ENCODE assay signal across 22 mouse cellular contexts in the genomic region with DNA sequence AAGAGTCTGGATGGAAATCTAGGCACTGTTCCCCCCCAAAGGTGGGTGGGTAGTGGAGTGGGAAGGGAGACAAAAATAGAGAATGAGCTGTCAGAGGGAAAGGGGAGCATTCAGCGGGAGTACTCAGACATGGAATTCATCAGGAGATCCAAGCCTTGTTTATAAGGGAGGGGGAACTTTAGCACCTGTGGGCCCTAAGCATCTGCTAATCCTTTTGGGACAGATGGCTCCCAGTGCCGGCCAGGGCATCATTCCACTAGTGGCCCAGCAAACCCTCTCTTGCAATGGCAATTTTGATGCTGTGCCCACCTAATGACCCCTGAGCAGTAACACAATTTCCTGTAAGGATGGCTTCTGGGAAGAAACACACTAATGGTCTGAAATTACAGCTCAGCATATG. TPM values are rescaled to one million over a fixed set of nuclear protein-coding genes. Genes with fewer than 3 reads are reported as not detected.
DNase-seq lines count a peak whose midpoint lies in the region; ATAC-seq and TF ChIP-seq lines count a peak whose summit lies in the region.
"Had no signal": no experiment of that assay in that cellular context is flagged by ENCODE, and none has a peak within 500 bp of the region (broad histone marks: within the 10 kb centered on the region; RNA-seq: fewer than 3 reads in every experiment).

No protein-coding gene starts in this region.

- no peak overlapping the region for H3K4me3 ChIP-seq in forebrain, embryonic 15.5 days
- no peak overlapping the region for H3K4me3 ChIP-seq in forebrain, postnatal 0 days (ENCODE audit: low read depth, low read length)
- no peak overlapping the region for H3K4me3 ChIP-seq in midbrain, postnatal 0 days (ENCODE audit: low read depth, low read length)
- no peak overlapping the region for H3K4me3 ChIP-seq in midbrain, embryonic 10.5 days
- H3K4me3 ChIP-seq in liver, embryonic 12.5 days: no peak overlapping the region
- H3K4me3 ChIP-seq: embryonic facial prominence, embryonic 13.5 days; heart, embryonic 13.5 days; intestine, embryonic 15.5 days; layer of hippocampus, adult 2 months; limb, embryonic 10.5 days; liver, embryonic 13.5 days; stomach, embryonic 15.5 days had no signal

- no peak overlapping the region for H3K4me2 ChIP-seq in forebrain, embryonic 15.5 days (replicated peaks)
- no peak overlapping the region for H3K4me2 ChIP-seq in forebrain, postnatal 0 days (ENCODE audit: low read depth)
- H3K4me2 ChIP-seq in midbrain, postnatal 0 days (ENCODE audit: low read depth, low read length, poor library complexity, severe bottlenecking): no peak overlapping the region
- H3K4me2 ChIP-seq in liver, embryonic 12.5 days: no peak overlapping the region
- H3K4me2 ChIP-seq: embryonic facial prominence, embryonic 13.5 days; heart, embryonic 13.5 days; intestine, embryonic 15.5 days; liver, embryonic 13.5 days; stomach, embryonic 15.5 days had no signal

- no peak for DNase-seq in forebrain, postnatal 0 days
- peak; percentile 44 for DNase-seq in midbrain, postnatal 0 days (ENCODE audit: low spot score)
- no peak for DNase-seq in midbrain, embryonic 10.5 days (ENCODE audit: low spot score)
- peak; percentile 94 for DNase-seq in cerebellum, postnatal 10 days
- peak; percentile 21 for DNase-seq in right cerebral cortex, postnatal 25 days
- DNase-seq in kidney, adult 9 months: no peak
- DNase-seq: gastrocnemius, postnatal 25 days; liver, embryonic 13.5 days; spleen, adult 18-20 months had no signal

- no peaks in the 10 kb centered on the region for H3K4me1 ChIP-seq in forebrain, embryonic 15.5 days
- H3K4me1 ChIP-seq in forebrain, postnatal 0 days (ENCODE audit: insufficient read depth): no peaks in the 10 kb centered on the region
- H3K4me1 ChIP-seq in midbrain, postnatal 0 days (ENCODE audit: insufficient read depth, low read length): no peaks in the 10 kb centered on the region
- H3K4me1 ChIP-seq in midbrain, embryonic 10.5 days: peaks cover 37% of the 10 kb centered on the region
- H3K4me1 ChIP-seq in liver, embryonic 12.5 days: no peaks in the 10 kb centered on the region
- H3K4me1 ChIP-seq: embryonic facial prominence, embryonic 13.5 days; heart, embryonic 13.5 days; intestine, embryonic 15.5 days; liver, embryonic 13.5 days; stomach, embryonic 15.5 days had no signal

- H3K36me3 ChIP-seq in forebrain, embryonic 15.5 days: no peaks in the 10 kb centered on the region
- H3K36me3 ChIP-seq in forebrain, postnatal 0 days (ENCODE audit: insufficient read depth): no peaks in the 10 kb centered on the region
- no peaks in the 10 kb centered on the region for H3K36me3 ChIP-seq in midbrain, postnatal 0 days (ENCODE audit: insufficient read depth, low read length)
- no peaks in the 10 kb centered on the region for H3K36me3 ChIP-seq in midbrain, embryonic 10.5 days
- no peaks in the 10 kb centered on the region for H3K36me3 ChIP-seq in liver, embryonic 12.5 days
- H3K36me3 ChIP-seq: embryonic facial prominence, embryonic 13.5 days; heart, embryonic 13.5 days; intestine, embryonic 15.5 days; limb, embryonic 10.5 days; liver, embryonic 13.5 days; stomach, embryonic 15.5 days had no signal

- no peaks in the 10 kb centered on the region for H3K27me3 ChIP-seq in forebrain, embryonic 15.5 days
- H3K27me3 ChIP-seq in forebrain, postnatal 0 days (ENCODE audit: insufficient read depth, low read length): no peaks in the 10 kb centered on the region
- H3K27me3 ChIP-seq in midbrain, postnatal 0 days (ENCODE audit: insufficient read depth, low read length): no peaks in the 10 kb centered on the region
- H3K27me3 ChIP-seq in midbrain, embryonic 10.5 days (ENCODE audit: low read depth, poor library complexity, severe bottlenecking): 0 out of 2 replicates have a peak, but pooled peaks cover 3% of the 10 kb centered on the region
- H3K27me3 ChIP-seq in liver, embryonic 12.5 days (replicated peaks): no peaks in the 10 kb centered on the region
- H3K27me3 ChIP-seq: embryonic facial prominence, embryonic 13.5 days; heart, embryonic 13.5 days; intestine, embryonic 15.5 days; liver, embryonic 13.5 days; stomach, embryonic 15.5 days had no signal

- no peak for TF ChIP-seq CTCF in forebrain, postnatal 0 days (IDR thresholded peaks at IDR 0.05; ENCODE audit: low read depth)
- TF ChIP-seq CTCF in midbrain, postnatal 0 days (IDR thresholded peaks at IDR 0.05): no peak

- WGBS in forebrain, embryonic 15.5 days: 46% methylated on average over 2 of the region's 2 CpGs
- WGBS in forebrain, postnatal 0 days: 41% methylated on average over 2 of the region's 2 CpGs
- 69% methylated on average over 2 of the region's 2 CpGs for WGBS in midbrain, postnatal 0 days
- 81% methylated on average over 2 of the region's 2 CpGs for WGBS in midbrain, embryonic 10.5 days
- 71% methylated on average over 2 of the region's 2 CpGs for WGBS in liver, embryonic 12.5 days (ENCODE audit: insufficient replicate concordance)

- no peaks in the 10 kb centered on the region for H3K9me3 ChIP-seq in forebrain, embryonic 15.5 days
- no peaks in the 10 kb centered on the region for H3K9me3 ChIP-seq in forebrain, postnatal 0 days (ENCODE audit: low read length)
- H3K9me3 ChIP-seq in midbrain, postnatal 0 days (ENCODE audit: low read length): no peaks in the 10 kb centered on the region
- no peaks in the 10 kb centered on the region for H3K9me3 ChIP-seq in midbrain, embryonic 10.5 days (replicated peaks)
- no peaks in the 10 kb centered on the region for H3K9me3 ChIP-seq in liver, embryonic 12.5 days (replicated peaks)
- H3K9me3 ChIP-seq: embryonic facial prominence, embryonic 13.5 days; heart, embryonic 13.5 days; intestine, embryonic 15.5 days; limb, embryonic 10.5 days; liver, embryonic 13.5 days; stomach, embryonic 15.5 days had no signal

- H3K27ac ChIP-seq in forebrain, embryonic 15.5 days (replicated peaks): no peak overlapping the region
- H3K27ac ChIP-seq in forebrain, postnatal 0 days (ENCODE audit: low read depth, low read length): no peak overlapping the region
- H3K27ac ChIP-seq in midbrain, postnatal 0 days (ENCODE audit: low read depth, low read length): no peak overlapping the region
- H3K27ac ChIP-seq in midbrain, embryonic 10.5 days (replicated peaks): no peak overlapping the region
- no peak overlapping the region for H3K27ac ChIP-seq in liver, embryonic 12.5 days
- H3K27ac ChIP-seq: embryonic facial prominence, embryonic 13.5 days; heart, embryonic 13.5 days; intestine, embryonic 15.5 days; kidney, postnatal 0 days; layer of hippocampus, adult 2 months; limb, embryonic 10.5 days; liver, embryonic 13.5 days; stomach, embryonic 15.5 days had no signal

- 0 out of 2 replicates have a peak, but pooled peaks have one; percentile 38 for ATAC-seq in forebrain, embryonic 15.5 days (replicated peaks)
- no peak for ATAC-seq in forebrain, postnatal 0 days
- no peak for ATAC-seq in midbrain, postnatal 0 days (ENCODE audit: low FRiP score)
- no peak for ATAC-seq in liver, embryonic 12.5 days
- ATAC-seq: intestine, embryonic 15.5 days; midbrain, embryonic 16.5 days had no signal

- no peak overlapping the region for H3K9ac ChIP-seq in forebrain, embryonic 15.5 days (replicated peaks)
- no peak overlapping the region for H3K9ac ChIP-seq in forebrain, postnatal 0 days
- H3K9ac ChIP-seq in midbrain, postnatal 0 days (replicated peaks; ENCODE audit: low read length, poor library complexity, severe bottlenecking): no peak overlapping the region
- H3K9ac ChIP-seq in liver, embryonic 12.5 days: no peak overlapping the region
- H3K9ac ChIP-seq: embryonic facial prominence, embryonic 13.5 days; heart, embryonic 13.5 days; intestine, embryonic 15.5 days; liver, embryonic 13.5 days; stomach, embryonic 15.5 days had no signal

RNA-seq across cellular contexts. Expression of a gene that starts 5.0 kb away (rescaled TPM):
- 0.13 TPM in 1 of 2 replicates, not detected in the other for polyA plus RNA-seq in forebrain, embryonic 15.5 days (2015; fragmentation: Nextera tagmentation; extraction: Ambion mirVana)
- total RNA-seq in forebrain, postnatal 0 days (2014; rRNA removed): 0.38 TPM in 1 of 2 replicates, not detected in the other
- polyA plus RNA-seq in forebrain, postnatal 0 days (2015; fragmentation: Nextera tagmentation; extraction: Ambion mirVana): 0.08 TPM in 2 replicates
- total RNA-seq in midbrain, postnatal 0 days (2014; rRNA removed): not detected in 2 replicates
- polyA plus RNA-seq in midbrain, postnatal 0 days (2015; fragmentation: Nextera tagmentation; extraction: Ambion mirVana): 0.10 and 0.11 TPM in 2 replicates
- polyA plus RNA-seq in midbrain, embryonic 10.5 days (2016; fragmentation: Nextera tagmentation; extraction: Ambion mirVana): 0.06 and 0.10 TPM in 2 replicates
- not detected in 2 replicates for polyA plus RNA-seq in liver, embryonic 12.5 days (2016; fragmentation: Nextera tagmentation; extraction: Ambion mirVana)
- total RNA-seq: adrenal gland, postnatal 4 days; gastrocnemius, postnatal 25 days; layer of hippocampus, adult 2 months had no signal
- polyA plus RNA-seq: embryonic facial prominence, embryonic 13.5 days; kidney, postnatal 0 days; liver, embryonic 13.5 days; lung, embryonic 16.5 days; neural tube, embryonic 11.5 days had no signal

Comparison
In these comparisons a context has a peak if more than half of its experiments do, and no peak if none do; other contexts are left out.
1. DNase-seq: peak in midbrain, postnatal 0 days (single experiment), cerebellum, postnatal 10 days (2 of 2) and right cerebral cortex, postnatal 25 days (single experiment); none in forebrain, postnatal 0 days (single experiment), midbrain, embryonic 10.5 days (single experiment) and kidney, adult 9 months (single experiment).